Mouse (Mus musculus): Measurements from ENCODE around the gene Rdh13.

Gene Rdh13

GRCm38 (mm10) chr7:4445216-4445791 is at the start of gene Rdh13:
Gene Rdh13 (minus strand): TSS chr7:4445649.
- peak; percentile 79 to 83 for DNase-seq

GRCm38 (mm10) chr7:4493991-4494390 is 48.5 kb upstream of the Rdh13 start:
- DNase-seq, result no peak

GRCm38 (mm10) chr7:4492284-4493224 is 47.1 kb upstream of the Rdh13 start:
- DNase-seq, result peak in 1 of 2 experiments; percentile 33

GRCm38 (mm10) chr7:4491308-4491707 is 45.9 kb upstream of the Rdh13 start:
- DNase-seq, result no peak

GRCm38 (mm10) chr7:4482281-4482680 is 36.8 kb upstream of the Rdh13 start:
- no peak for DNase-seq

- DNase-seq, result peak; percentile 51 to 54
Measured at GRCm38 (mm10) chr7:4479674-4480073, 34.2 kb upstream of the Rdh13 start.

- DNase-seq, result no peak
Measured at GRCm38 (mm10) chr7:4478796-4479291, 33.4 kb upstream of the Rdh13 start.

GRCm38 (mm10) chr7:4478021-4478795 is 32.8 kb upstream of the Rdh13 start:
- DNase-seq, result no peak

GRCm38 (mm10) chr7:4473940-4474339 is 28.5 kb upstream of the Rdh13 start:
- no peak for DNase-seq

- DNase-seq, result peak; percentile 20 to 27
Measured at GRCm38 (mm10) chr7:4471179-4471555, 25.7 kb upstream of the Rdh13 start.

GRCm38 (mm10) chr7:4470275-4471178 is 25.1 kb upstream of the Rdh13 start:
- no peak for DNase-seq

GRCm38 (mm10) chr7:4467801-4468200 is 22.4 kb upstream of the Rdh13 start:
- DNase-seq, result no peak

- peak; percentile 46 to 53 for DNase-seq
Measured at GRCm38 (mm10) chr7:4464194-4464824, 18.9 kb upstream of the Rdh13 start.

GRCm38 (mm10) chr7:4460576-4461434 is 15.4 kb upstream of the Rdh13 start, which contains the start of gene Eps8l1:
Gene Eps8l1 (plus strand): TSS chr7:4460674.
- no peak for DNase-seq

GRCm38 (mm10) chr7:4452644-4453043 is 7.2 kb upstream of the Rdh13 start:
- no peak for DNase-seq

- no peak for DNase-seq
Measured at GRCm38 (mm10) chr7:4449211-4449610, 3.8 kb upstream of the Rdh13 start.

- no peak for DNase-seq
Measured at GRCm38 (mm10) chr7:4448439-4448838, 3.0 kb upstream of the Rdh13 start.

GRCm38 (mm10) chr7:4447138-4447537 is 1.7 kb upstream of the Rdh13 start:
- DNase-seq, result peak; percentile 38 to 44

GRCm38 (mm10) chr7:4440549-4440948 is 4.9 kb downstream of the Rdh13 start:
- no peak for DNase-seq

- no peak for DNase-seq
Measured at GRCm38 (mm10) chr7:4437721-4438120, 7.7 kb downstream of the Rdh13 start.

GRCm38 (mm10) chr7:4432026-4432425 is 13.4 kb downstream of the Rdh13 start:
- no peak for DNase-seq
